Mouse (Mus musculus) C2C12 (cell line): ENCODE results near the gene C1qtnf5. TPM values are rescaled to one million over a fixed set of nuclear protein-coding genes. Genes with fewer than 3 reads are reported as not detected.

Experiments
- H3K27me3 ChIP-seq: one replicate; pipeline ENCODE4 v1.6.1; 2011; ENCODE audit not compliant: control insufficient read depth, insufficient read depth, insufficient read length
- H3K36me3 ChIP-seq: one replicate; pipeline ENCODE4 v1.6.1; 2011; ENCODE audit not compliant: control insufficient read depth, insufficient read depth
- H3K4me3 ChIP-seq: one replicate; pipeline ENCODE4 v1.5.1; 2011; ENCODE audit warnings: mild to moderate bottlenecking, control low read depth; ENCODE audit not compliant: poor library complexity, insufficient read depth, severe bottlenecking
- H3K79me2 ChIP-seq: one replicate; pipeline ENCODE4 v1.6.1; 2011; ENCODE audit not compliant: control insufficient read depth, insufficient read depth
- H3K79me3 ChIP-seq: one replicate; pipeline ENCODE4 v1.6.1; 2011; ENCODE audit warnings: low read depth, control low read depth
- H3ac ChIP-seq: one replicate; pipeline ENCODE3; 2011; ENCODE audit warnings: low read depth; ENCODE audit not compliant: control insufficient read depth, insufficient read length
- CEBPB ChIP-seq: IDR thresholded peaks from one replicate; pipeline ENCODE4 v1.6.1; 2011; ENCODE audit warnings: low read depth, mild to moderate bottlenecking, control low read depth, moderate library complexity
- CTCF ChIP-seq: IDR thresholded peaks from one replicate; pipeline ENCODE4 v1.5.1; 2011; ENCODE audit not compliant: control insufficient read depth, insufficient read depth, insufficient read length
- FOSL1 ChIP-seq: IDR thresholded peaks from one replicate; pipeline ENCODE4 v1.8.0; 2011; ENCODE audit warnings: mild to moderate bottlenecking, low read length; ENCODE audit not compliant: poor library complexity, insufficient read depth, severe bottlenecking
- MAX ChIP-seq: IDR thresholded peaks from one replicate; pipeline ENCODE4 v1.6.1; 2011; ENCODE audit warnings: mild to moderate bottlenecking, control low read depth
- MYOD1 ChIP-seq: IDR thresholded peaks from one replicate; pipeline ENCODE4 v1.6.1; 2011; ENCODE audit warnings: low read depth; ENCODE audit not compliant: control insufficient read depth, insufficient read length
- MYOG ChIP-seq: IDR thresholded peaks from one replicate; pipeline ENCODE4 v1.6.1; 2011; ENCODE audit not compliant: control insufficient read depth, insufficient read length; ENCODE audit errors: extremely low read depth
- USF1 ChIP-seq: IDR thresholded peaks from one replicate; pipeline ENCODE4 v1.6.1; 2011; ENCODE audit warnings: low read depth, mild to moderate bottlenecking, control low read depth, moderate library complexity
- polyA plus RNA-seq: library from polyadenylated mRNA; unstranded; fragments of >200 nt; fragmentation: generic; extraction: Trizol; gene quantifications from one replicate; pipeline ENCODE4 v1.2.1, GENCODE M21; 2012; ENCODE audit warnings: missing spikeins

Gene C1qtnf5
- polyA plus RNA-seq, 1 experiment = 0.15 TPM

DNA sequence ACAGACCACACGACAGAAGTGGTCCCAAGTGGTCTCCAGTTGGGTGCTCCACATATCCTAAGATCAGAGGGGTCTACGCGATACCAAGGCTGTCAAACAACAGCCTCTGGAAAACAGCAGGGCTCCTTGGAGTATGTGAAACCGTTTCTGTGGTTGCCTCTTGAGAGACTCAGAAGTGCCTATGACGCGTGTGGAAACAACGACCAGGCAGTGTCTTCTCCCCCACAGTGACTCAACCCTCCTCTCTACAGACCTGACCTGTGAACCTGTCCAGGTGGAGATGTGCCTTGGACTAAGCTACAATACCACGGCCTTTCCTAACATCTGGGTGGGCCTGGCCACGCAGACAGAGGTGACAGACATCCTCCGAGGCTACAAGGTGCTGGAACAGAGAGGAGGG, 1.3 kb upstream of the C1qtnf5 start:
- no peak overlapping the region for H3K4me3 ChIP-seq
- H3ac ChIP-seq = no peak overlapping the region
- H3K79me2 ChIP-seq = peaks cover 48% of the 10 kb centered on the region
- H3K79me3 ChIP-seq = peaks cover 23% of the 10 kb centered on the region
- H3K27me3 ChIP-seq = no peaks in the 10 kb centered on the region
- peaks cover 11% of the 10 kb centered on the region for H3K36me3 ChIP-seq
- no peak for TF ChIP-seq CEBPB
- TF ChIP-seq FOSL1 = no peak
- TF ChIP-seq MAX = no peak
- TF ChIP-seq USF1 = no peak
- TF ChIP-seq MYOG = no peak
- no peak for TF ChIP-seq CTCF
- no peak for TF ChIP-seq MYOD1

DNA sequence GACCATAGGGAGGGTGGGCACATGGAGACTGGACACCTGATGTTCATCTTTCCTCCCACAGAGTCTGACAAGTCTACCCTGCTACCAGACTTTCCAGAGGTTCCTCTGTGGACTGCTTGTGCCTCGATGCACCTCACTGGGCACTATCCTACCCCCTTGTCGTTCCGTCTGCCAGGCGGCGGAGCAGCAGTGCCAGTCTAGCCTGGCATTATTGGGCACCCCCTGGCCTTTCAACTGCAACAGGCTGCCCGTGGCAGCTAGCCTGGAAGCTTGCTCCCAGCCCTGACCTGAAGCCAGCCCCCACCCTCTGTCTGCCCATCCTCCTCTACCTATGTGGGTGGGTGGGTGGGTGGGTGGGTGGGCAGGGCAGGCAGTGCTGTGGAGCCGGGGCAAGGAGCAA, 863 bp upstream of the C1qtnf5 start:
- H3K27me3 ChIP-seq = no peaks in the 10 kb centered on the region
- H3ac ChIP-seq = no peak overlapping the region
- H3K79me2 ChIP-seq = peaks cover 52% of the 10 kb centered on the region
- TF ChIP-seq FOSL1 (no peak), MYOG (no peak), MYOD1 (no peak), CTCF (no peak), USF1 (no peak), CEBPB (no peak), MAX (no peak)
- peaks cover 11% of the 10 kb centered on the region for H3K36me3 ChIP-seq
- H3K79me3 ChIP-seq = peaks cover 23% of the 10 kb centered on the region
- H3K4me3 ChIP-seq = no peak overlapping the region

DNA sequence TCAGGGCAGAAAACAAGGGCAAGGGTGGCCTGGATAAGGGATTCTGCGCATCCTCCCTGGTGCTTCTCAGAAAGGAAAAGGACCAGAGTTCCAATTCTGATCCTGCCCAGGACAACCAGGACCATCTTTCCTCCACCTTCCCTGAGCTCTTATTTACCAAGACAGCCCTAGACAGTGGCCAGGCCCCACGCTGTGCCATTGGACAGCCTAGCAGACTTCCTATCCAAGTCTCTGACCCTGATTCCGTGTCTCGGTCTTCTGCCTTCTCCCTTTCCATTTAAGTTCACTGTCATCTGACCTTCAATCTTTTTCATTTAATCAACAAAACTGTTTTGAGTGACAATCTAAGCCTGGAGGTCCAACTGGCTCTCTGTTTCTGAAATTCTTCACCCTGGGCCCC, 449 bp upstream of the C1qtnf5 start:
- peaks cover 11% of the 10 kb centered on the region for H3K36me3 ChIP-seq
- H3K27me3 ChIP-seq = no peaks in the 10 kb centered on the region
- no peak overlapping the region for H3K4me3 ChIP-seq
- TF ChIP-seq USF1 (no peak), MYOG (no peak), CTCF (no peak), MAX (no peak), CEBPB (no peak), MYOD1 (no peak), FOSL1 (no peak)
- H3ac ChIP-seq = no peak overlapping the region
- peaks cover 52% of the 10 kb centered on the region for H3K79me2 ChIP-seq
- H3K79me3 ChIP-seq = peaks cover 23% of the 10 kb centered on the region

DNA sequence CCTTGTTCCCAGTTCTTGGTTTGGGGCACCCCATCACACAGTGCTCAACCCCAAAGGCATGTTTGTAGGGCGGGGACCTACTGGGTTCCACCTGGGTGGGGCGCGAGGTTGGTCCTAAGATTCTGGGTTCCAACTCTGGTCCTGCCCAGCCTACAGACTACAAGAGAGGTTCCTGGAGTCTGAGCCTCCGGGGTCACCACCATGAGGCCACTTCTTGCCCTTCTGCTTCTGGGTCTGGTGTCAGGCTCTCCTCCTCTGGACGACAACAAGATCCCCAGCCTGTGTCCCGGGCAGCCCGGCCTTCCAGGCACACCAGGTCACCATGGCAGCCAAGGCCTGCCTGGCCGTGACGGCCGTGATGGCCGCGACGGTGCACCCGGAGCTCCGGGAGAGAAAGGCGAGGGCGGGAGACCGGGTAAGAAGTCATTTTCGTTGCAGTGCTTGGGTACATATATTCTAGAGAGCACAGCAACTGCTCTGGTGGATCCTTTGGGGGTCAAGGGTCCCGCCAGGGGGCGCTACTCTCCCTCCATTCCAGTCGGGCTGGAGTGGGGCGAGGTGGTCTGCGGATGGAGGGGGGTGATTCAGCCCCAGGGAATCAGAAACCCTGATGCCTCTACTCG, 623 bp downstream of the C1qtnf5 start:
- peaks cover 11% of the 10 kb centered on the region for H3K36me3 ChIP-seq
- TF ChIP-seq CTCF (no peak), FOSL1 (no peak), USF1 (no peak), MYOD1 (no peak), CEBPB (no peak), MAX (no peak), MYOG (no peak)
- H3K79me2 ChIP-seq = peaks cover 59% of the 10 kb centered on the region
- H3K79me3 ChIP-seq = peaks cover 23% of the 10 kb centered on the region
- H3ac ChIP-seq = no peak overlapping the region
- no peaks in the 10 kb centered on the region for H3K27me3 ChIP-seq
- H3K4me3 ChIP-seq = no peak overlapping the region

DNA sequence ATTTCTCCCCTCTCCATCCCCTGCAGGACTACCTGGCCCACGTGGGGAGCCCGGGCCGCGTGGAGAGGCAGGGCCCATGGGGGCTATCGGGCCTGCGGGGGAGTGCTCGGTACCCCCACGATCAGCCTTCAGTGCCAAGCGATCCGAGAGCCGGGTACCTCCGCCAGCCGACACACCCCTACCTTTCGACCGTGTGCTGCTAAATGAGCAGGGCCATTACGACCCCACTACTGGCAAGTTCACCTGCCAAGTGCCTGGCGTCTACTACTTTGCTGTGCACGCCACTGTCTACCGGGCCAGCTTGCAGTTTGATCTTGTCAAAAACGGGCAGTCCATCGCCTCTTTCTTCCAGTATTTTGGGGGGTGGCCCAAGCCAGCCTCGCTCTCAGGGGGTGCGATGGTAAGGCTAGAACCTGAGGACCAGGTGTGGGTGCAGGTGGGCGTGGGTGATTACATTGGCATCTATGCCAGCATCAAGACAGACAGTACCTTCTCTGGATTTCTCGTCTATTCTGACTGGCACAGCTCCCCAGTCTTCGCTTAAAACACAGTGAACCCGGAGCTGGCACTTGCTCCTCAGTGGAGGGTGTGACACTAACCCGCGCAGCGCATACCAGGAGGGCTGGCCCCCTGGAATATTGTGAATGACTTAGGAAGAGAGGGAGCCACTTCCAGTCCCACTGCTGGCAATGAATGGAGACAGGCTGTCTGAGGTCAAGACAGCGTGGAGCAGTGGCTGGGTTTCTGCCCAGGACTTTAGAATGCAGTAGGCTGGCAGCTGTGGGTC, 1.4 kb downstream of the C1qtnf5 start:
- peaks cover 11% of the 10 kb centered on the region for H3K36me3 ChIP-seq
- H3ac ChIP-seq = no peak overlapping the region
- peaks cover 64% of the 10 kb centered on the region for H3K79me2 ChIP-seq
- TF ChIP-seq CTCF (no peak), MYOG (no peak), FOSL1 (no peak), CEBPB (no peak), MAX (no peak), MYOD1 (no peak), USF1 (no peak)
- no peak overlapping the region for H3K4me3 ChIP-seq
- peaks cover 23% of the 10 kb centered on the region for H3K79me3 ChIP-seq
- no peaks in the 10 kb centered on the region for H3K27me3 ChIP-seq
